Mouse (Mus musculus) bone marrow macrophage, adult 2 months (primary cell): ENCODE measurements around the gene Dnajc11.

Experiments
- CTCF ChIP-seq: IDR thresholded peaks from 2 replicates; pipeline ENCODE4 v1.5.1; 2012; ENCODE audit warnings: low read depth, mild to moderate bottlenecking, low read length, moderate library complexity
- POLR2A ChIP-seq: IDR thresholded peaks from 2 replicates; pipeline ENCODE4 v1.6.1; 2012; ENCODE audit warnings: mild to moderate bottlenecking, low read depth, low read length, borderline replicate concordance

DNA sequence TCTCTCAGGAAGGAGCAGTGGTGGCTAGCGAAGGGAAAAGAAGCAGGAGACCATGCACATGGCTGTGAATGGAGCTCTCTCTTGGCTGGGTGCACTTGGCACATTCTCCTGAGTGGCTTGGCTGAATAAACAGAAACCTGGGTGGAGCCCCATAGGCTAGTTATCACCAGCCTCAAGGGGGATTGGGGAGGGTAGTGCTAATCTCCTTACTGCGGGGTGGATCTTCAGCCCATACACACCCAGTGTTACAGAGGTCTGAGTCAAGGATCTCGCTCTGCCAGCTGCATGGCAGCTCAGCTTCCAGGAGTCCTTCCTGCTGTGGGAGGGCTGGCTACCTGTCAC is 27.0 kb downstream of the Dnajc11 start:
- no peak for TF ChIP-seq POLR2A
- TF ChIP-seq CTCF = no peak
